Mouse (Mus musculus) gastrocnemius, adult 8-10 months (tissue): ENCODE data around the gene Fhdc1. TPM values are rescaled to one million over a fixed set of nuclear protein-coding genes. Genes with fewer than 3 reads are reported as not detected.

Experiments
- DNase-seq, 2 experiments: peaks; one replicate each; pipeline ENCODE4 v3.0.0; 2022; ENCODE audit warnings: low spot score in 2 of 2
- total RNA-seq, 4 experiments: library from RNA; stranded (reverse); gene quantifications; 2 replicates each; pipeline ENCODE4 v1.2.4; 2022

The Fhdc1 gene
- total RNA-seq, 4 experiments from 2014 or later = 0.09 to 0.15 (median 0.13) TPM; not detected in 1

DNA sequence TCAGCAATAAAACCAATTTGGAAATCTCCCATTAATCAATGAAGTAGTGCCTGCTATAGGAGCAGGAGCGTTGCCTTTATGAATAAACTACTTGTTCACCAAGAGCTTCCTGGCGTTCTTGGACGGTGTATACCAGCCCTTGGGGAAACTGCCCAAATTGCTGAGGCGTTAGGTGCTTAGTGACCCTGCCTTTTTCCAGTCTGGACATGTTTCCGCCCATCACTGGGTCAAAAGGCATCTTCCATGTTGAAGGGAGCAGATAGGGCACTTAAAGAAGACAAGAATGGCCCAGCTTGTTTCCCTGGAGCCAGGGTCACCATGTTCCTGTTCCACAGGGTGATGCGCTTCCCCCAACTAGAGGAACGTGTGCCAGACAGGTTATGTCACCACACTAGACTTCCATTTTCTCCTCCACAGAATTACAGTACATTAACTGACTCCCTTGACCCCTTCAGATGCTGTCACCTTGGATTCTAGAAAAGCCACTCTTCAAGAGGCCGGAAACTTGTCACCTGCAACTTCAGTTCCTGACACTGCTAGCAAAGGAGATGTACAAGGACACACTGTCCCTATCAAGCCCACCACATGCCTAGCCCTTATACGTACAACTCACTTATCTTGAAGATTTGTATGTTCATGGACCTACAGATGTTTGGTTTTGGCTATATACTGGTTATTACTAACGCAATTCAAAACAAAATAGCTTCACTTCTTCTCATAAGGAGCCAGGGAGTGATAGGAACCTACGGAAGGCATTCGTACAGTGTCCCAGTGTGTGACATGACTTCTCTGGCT lies 5.1 kb downstream of the Fhdc1 start:
- DNase-seq = no peak

DNA sequence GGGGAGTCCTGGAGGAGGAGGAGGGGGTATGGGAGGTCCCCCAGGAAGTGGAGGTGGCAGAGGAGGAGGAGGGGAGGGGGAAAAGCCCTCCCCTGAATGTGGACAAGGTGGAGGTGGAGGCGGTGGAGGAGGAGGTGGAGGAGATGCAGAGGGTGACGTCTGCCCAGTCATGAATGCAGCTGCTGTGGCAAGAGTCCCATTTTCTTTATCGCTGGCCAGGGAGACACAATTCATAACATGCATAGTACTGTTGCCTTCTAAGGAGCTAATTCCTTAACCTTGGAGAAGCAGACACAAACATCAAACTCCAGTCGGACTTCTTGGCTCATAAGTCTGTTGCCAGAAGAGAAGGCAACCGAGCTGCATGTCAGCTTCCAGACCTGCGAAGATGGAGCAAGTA lies 5.8 kb downstream of the Fhdc1 start:
- DNase-seq = no peak

DNA sequence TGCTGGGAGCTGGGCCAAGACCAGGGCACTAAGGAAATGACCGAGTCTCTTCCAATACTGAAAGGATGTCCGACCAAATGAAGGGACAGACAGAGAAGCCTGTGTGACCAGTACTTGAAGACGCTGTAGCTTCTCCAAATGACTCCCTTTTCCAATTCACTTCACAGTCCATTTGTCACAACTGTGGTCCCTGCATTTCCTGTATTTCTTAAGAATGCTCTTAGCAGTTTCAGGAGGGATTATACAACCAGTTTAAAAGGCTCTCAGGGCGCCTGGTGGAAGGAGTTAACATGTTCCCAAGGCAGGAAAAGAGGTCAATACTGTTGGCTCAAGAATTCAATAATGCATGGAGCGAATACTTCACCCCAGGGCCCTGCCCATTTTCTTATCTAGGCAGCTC lies 7.3 kb downstream of the Fhdc1 start:
- DNase-seq = no peak

DNA sequence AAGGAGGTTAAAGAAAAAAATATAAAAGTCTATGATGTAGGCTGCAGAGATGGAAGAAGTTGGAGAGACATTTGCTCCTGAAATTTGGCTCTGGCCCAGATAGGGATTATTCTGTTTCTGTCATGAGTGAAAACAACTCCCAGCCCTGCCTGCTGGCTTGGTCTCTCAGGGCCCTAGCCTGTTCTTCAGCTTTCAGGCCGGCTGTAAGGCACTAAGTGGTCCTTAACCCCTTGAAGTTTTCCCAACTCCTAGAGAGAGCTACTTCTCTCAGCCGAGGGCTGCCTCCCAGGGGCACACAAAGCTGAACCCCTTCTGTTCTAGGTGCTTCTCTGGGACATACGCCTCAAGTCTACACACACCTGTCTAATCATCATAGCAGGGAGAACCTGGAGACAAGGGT lies 7.7 kb downstream of the Fhdc1 start:
- DNase-seq = no peak

DNA sequence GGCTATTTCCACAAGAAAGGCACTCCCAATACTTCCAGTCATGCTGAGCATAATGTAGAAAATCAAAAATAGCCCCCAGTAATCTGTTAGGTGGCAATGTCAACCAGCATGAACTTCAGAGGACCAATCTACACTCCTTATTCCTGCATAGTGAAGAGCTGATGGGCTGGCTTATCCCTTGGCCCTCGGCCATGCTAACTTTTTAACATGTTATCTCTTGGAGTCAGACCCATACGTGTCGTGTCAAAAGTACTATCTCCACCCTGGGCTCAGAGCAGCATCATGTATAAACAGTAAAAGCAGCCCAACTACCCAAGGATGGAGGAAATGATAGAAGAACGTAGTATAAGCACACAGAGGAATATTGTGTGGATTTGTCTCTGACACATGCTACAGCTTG lies 9.1 kb downstream of the Fhdc1 start:
- no peak for DNase-seq

DNA sequence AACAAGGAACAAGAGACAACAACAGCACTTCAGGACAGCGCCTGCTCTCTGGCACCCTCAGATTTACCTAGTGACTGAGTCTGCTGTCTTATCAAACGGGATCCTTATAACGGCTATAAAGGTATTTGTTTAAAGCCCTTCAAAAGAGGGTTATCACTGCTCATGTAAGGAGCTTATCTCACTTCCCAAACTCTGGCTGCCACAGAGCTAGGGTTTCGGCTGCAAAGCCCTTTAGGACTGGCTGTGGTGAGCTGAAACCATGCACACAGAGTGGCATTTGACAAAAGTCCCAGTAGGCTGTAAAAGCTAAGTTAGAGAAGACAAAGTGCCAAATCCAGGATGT lies 12.1 kb downstream of the Fhdc1 start:
- DNase-seq = no peak

DNA sequence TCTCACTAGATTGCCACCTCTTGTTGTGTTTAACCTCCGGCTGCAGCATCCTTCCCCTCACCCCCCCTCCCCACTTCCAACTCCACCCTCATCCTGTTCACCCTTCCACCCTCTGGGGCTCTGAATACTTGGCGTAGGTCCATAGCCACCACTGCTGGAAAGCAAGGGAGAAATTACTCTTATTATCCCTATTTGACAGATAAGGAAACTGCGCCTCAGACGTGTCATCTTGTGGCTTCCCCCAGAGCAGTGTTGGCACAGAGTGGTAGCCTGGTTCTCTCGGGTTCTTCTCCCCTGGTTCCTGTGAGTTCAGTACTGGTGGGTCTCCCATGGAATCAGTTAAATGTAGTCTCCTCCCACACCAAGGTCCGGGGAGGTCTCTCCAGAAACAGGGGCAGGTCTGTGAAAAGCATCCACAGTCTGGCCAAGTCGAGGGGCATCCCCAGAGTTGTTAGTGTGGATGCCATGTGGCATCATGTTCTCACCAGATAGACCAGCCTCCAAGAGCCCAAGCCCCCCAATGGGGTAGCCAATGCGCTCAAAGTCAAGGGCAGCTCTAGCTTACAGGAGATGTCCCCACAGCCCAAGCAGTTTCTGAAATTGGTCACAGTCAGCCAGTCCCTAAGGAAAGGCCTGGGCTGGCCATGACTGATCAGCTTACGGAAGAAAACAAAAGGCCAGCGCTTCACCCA lies 12.7 kb downstream of the Fhdc1 start:
- DNase-seq = no peak

DNA sequence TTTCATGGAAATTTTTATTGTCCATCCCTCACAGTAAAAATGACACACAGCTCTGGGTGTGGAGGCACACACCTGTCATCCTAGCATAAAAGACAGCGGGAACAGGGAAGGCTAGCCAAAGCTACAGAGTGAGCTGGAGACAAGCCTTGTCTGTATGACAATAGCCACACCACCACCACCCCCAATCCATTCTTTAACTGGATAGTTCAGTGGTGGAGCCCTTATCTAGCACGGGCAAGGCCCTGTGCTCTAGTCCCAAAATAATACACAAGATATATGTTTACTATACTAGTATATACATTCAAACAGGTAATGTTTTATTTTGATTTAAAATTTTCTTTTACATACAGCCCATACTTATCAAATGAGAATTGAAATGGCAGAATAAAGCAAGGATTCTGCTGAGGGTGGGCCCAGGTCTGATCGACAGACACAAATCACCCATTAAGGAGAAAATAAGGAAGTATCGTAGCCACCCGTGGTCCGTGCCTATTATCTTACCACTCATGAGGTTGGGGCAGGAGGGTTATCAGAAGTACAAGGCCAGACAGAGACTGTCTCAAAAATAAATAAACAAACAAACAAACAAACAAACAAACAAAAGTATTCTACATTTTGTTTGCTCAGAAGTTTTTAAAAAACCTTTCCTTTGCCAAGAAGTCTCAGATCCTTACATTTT lies 14.3 kb downstream of the Fhdc1 start:
- DNase-seq = no peak

DNA sequence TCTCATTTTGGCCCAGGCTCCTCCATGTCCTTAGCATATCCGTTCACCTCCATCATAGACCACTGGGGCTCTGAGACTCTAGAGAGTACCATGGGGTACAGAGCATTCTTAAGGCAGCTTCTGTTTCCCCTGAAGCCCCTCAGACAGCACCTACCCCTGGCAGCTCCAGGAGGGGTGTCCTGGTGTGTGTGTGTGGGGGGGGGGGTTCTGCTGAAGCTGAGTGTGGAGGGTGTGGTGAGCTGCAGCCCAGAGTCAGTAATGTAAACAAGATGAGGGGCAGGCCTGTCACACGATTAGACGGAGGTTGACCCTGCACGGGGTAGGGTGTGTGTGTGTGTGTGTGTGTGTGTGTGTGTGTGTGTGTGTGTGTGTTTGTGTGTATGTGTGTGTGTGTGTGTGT lies 18.5 kb downstream of the Fhdc1 start:
- DNase-seq = no peak

DNA sequence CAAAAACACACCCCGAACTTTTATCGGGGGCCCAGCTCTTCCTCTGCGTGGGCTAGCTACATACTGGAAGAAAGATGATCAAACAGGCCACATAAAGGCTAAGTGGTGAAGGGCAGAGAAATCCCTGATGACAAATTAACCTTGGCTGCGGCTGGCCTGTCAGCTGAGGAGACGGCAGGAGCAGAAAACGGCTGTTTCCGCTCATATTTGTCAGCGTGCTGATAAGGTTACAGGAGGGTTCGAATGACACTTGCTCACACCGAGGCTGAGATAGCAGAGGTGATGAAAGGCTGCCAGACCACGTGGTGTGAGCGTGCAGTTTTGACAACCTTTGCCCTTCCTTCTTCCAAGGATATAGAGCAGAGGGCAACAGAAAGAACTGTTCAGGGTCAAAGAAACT lies 19.3 kb downstream of the Fhdc1 start:
- no peak for DNase-seq

DNA sequence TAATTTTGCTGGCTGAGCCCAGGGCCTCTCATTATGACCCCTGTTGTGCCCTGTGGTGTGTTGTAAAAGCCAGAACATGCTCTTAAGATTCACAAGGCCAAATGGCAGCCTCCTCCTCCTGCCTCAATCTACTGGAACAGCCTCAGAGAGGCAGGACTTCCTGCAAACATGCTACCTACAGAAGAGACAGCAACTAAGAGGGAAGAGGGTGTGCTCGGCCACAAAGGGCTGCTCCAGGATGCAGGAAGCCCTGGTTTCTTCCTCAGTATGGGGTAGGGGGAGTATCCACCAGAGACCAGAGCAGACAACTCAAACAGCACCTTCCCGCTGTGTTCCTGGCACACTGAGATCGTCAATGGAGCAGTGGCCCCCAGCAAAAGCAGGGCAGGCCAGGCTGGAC lies 19.7 kb downstream of the Fhdc1 start:
- DNase-seq = no peak

DNA sequence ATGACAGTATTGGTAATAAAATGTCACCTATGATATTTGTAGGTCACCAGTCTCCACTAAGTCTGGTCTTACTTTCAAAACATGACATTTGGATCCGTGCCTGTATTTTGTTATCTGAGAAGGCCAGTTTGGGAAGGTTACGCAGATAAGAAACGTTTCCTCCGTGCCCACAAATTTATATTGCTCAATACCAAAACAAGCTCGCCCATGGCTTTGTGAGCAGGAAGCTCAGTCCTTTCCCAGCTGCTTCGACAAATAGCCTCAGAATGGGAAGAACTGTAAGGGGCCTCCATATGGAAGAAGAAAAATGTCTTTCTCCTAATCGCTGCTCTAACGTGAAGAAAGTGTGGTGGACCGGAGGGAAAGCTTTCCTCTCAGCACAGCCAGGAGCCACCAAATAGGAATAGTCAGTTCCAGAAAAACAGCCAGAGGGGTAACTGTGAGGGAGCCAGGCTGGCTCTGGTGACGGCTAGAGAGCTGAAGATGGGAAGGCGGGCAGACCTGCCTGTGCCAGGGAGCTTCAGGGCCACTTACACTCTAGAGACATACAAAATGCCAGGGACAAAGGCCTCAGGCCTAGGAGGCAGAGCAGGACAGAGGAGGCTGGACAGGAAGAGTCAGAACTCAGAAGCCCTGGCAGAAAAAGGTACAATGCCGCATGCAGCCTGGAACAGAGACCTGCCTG lies 24.4 kb downstream of the Fhdc1 start:
- no peak for DNase-seq

DNA sequence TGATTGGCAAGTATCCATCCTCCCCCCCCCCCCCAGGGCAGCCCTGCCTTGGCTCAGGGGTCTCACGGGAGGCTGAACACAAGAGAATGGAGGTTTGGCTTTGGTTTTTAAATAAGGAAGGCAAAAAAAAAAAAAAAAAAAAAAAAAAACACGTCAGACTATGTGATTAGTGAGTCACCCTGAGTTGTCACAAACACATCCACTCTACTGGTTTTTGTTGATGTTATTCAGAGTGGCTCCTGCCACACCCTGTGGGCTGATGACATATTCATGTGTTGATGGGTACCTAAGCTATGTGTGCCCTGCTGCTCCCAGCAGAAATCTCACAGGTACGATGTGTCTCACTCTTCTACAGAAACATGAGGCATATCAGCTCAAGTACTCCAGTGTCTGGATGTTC lies 29.6 kb downstream of the Fhdc1 start:
- no peak for DNase-seq

DNA sequence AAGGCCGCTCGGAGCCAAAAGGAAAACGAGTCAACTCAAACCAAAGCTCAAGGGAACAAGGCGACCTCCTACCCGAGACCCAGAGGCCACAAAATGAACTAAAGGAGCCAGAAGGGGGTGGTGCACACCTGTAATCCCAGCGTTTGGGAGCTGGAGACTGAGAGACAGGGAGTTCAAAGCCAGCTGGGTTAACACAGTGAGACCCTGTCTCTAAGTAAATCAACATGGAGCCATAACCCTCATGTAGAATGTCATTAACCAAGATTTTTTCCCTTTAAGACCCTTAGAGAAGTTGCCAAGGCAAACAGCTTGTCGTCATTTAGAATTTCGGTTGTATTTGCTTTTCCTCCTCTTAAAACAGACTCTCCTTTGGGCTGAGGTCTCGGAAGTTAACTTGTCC lies 31.2 kb downstream of the Fhdc1 start:
- no peak for DNase-seq

DNA sequence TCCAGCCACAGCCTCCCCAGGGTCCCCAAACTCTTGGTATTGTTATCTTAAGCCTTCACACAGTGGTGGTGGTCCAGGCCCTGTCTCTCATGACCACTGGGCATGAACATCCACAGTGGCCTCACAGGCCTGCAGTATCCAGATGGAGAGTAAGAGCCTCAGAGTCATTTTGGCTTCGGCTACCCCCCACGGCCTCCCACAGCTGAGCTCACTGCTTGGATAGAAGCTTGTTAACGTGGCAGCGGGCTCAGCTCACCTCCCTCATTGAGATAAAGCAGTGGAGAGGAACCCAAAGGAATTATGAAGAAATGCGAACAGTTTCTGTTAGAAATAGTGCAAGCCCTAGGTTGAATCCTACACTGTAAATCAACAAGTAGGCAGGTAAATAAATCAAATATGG lies 32.4 kb downstream of the Fhdc1 start:
- DNase-seq = no peak

DNA sequence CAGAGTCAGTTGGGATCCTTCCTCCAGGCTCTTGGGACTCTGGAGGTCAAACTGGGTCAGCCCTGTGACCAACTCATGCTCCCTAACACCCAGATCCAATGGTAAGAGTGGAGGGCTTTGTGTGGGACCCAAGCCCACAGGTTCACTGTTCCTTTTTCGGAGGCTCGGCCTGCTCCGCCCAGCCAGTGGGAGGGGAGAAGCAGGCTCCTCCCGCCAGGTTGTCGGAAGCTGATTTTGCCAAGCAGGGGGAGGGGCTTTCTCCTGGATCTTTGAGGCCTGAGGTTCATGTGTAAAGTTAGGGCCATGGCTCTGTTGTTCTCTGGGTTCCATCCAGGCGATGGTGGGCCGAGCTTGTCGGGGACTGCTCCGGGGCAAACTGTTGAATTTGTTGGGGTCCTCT lies 34.4 kb downstream of the Fhdc1 start:
- DNase-seq = no peak

DNA sequence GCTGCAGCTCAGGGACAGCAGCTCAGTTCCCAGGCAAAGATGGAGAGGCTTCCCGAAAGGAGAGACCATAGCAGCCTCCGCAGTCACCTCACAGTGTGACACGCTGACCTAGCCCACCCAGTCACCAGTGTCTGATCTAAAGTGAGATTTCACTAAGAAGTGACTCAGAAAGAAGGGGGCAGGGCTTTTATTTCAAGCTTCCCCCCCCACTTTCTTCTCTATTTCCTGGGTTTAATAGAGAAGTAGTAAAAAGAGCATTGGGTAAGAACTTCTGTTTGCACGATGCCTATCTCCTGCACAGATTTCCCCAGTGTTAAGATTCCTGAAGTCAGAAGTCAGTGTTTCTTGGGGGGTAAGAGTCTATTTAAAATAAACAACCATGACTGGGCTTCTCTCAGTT lies 37.3 kb downstream of the Fhdc1 start:
- DNase-seq = no peak

DNA sequence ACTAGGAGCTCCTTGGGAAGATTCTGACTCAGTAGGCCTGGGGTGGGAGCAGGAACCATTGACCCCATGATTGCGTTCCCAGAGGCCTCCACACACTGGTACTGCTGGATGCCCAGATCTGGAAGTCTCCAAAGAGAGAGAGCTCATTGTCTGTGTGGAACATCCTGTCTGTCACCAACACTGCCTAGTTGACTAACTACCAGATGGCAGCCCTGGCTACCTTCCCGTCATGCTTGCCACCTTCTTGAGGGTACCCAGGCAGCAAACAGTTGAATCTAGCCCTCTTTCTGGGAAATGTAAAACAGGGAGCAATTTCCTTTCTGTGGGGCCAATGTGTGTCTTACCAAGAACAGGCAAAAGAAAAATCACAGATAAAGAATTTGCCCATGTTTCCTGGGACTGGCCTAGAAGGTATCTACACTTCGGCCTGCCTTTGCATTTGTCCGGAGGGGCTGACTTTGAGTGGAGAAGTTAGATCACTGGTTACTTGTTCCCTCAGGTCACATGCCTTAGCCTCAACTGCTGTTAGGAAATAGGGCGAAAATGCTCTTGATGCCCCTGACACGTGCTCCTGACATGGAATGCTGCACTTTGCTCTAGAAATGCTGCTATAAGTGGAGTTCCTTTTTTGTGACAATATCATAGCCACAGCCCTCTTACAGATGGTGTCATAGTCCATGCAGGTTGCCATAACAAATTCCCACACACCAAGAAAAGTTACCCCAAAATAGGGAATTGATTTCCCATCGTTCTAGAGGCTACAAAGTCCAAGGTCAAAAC lies 40.6 kb downstream of the Fhdc1 start:
- no peak for DNase-seq

DNA sequence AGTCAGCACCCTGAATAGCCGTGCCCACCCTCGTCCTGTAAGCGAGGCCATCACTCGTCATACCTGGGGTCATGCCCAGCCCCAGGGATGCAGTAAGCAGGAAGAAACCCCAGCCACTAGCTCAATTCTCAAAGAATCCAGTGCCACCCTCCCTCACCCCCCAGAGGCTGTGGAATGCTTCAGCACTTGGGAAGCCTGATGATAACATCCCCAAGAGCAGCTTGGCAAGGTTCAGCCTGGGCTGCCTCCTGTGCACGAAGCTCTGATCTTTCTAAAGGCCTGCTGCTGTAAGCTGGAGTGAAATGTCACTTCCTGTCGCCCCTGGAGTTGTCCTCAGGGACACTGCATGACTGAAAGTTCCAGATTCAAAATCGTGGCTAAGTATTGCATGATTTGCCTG lies 41.4 kb downstream of the Fhdc1 start:
- no peak for DNase-seq

DNA sequence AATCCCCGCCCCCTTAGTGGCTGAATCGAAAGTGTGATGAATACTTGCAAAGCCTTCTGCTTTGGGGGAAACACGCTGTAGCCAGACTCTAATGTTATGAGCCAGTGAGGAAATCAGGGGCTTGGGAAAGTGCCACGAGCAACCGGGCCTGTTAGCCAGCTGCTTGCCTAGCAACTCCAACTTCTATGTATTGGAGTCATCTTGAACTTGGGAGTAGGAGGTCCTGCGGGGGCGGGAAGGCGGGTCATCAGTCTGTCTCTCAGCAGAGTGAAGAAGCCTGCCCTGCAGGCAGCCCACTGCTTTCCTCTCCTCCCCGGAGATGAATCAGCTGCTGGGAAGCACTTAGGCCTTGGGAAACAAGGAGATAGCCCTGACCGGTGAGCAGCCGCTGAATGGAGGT lies 42.1 kb downstream of the Fhdc1 start:
- DNase-seq = peak in 1 of 2 experiments; percentile 44

DNA sequence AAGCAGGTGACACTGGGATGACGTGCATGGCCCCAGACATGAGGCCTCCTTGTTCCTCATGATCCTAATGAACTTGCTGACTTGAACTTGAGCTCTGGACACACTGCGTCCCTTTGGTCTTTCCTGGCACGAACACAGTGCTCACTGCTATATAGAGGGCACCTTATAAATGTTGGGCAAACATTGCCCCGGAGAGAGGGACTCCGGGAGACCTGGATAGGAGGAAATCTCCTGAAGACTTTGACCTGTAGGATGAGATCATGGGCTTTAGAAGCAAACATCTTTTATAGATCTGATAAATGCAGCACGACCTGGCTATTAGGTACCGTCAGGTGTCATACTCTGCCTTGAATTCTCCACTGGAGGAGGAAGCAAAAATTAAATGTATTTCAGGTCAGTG lies 43.3 kb downstream of the Fhdc1 start:
- no peak for DNase-seq
